Mouse (Mus musculus) midbrain, embryonic 14.5 days (tissue): ENCODE measurements around the gene Nrros. TPM values are rescaled to one million over a fixed set of nuclear protein-coding genes. Genes with fewer than 3 reads are reported as not detected.
A peak's percentile ranks its signal among the peaks of the same experiment; 100 is the strongest.

ENCODE experiments used
- ATAC-seq: fragments of 200-750 bp; cut with Nextera tagmentation; 2 replicates; pipeline ENCODE4 v1.8.0; 2017; ENCODE audit warnings: moderate number of reproducible peaks, moderate library complexity; ENCODE audit not compliant: low FRiP score, low TSS enrichment
- DNase-seq: peaks from one replicate; pipeline ENCODE4 v3.0.0-alpha.2; 2015
- H3K27ac ChIP-seq: fragments of 300-500 bp; sonication (generic); replicated peaks from 2 replicates; pipeline ENCODE4 v1.5.1; 2014; ENCODE audit warnings: mild to moderate bottlenecking, low read depth, low read length, moderate library complexity
- H3K27me3 ChIP-seq: fragments of 300-500 bp; sonication (generic); 2 replicates; pipeline ENCODE4 v1.6.1; 2014; ENCODE audit warnings: low read length, control low read depth, mixed read lengths; ENCODE audit not compliant: control insufficient read depth, insufficient read depth
- H3K36me3 ChIP-seq: fragments of 300-500 bp; sonication (generic); 2 replicates; pipeline ENCODE4 v1.6.1; 2014; ENCODE audit warnings: low read length, control low read depth; ENCODE audit not compliant: control insufficient read depth, insufficient read depth
- H3K4me1 ChIP-seq: fragments of 300-500 bp; sonication (generic); 2 replicates; pipeline ENCODE4 v1.6.1; 2014; ENCODE audit warnings: mild to moderate bottlenecking, antibody characterized with exemption, low read length, control low read depth; ENCODE audit not compliant: control insufficient read depth, insufficient read depth
- H3K4me2 ChIP-seq: fragments of 300-500 bp; sonication (generic); 2 replicates; pipeline ENCODE4 v1.6.1; 2014; ENCODE audit warnings: mild to moderate bottlenecking, low read length, moderate library complexity
- H3K4me3 ChIP-seq: fragments of 300-500 bp; sonication (generic); replicated peaks from 2 replicates; pipeline ENCODE4 v1.5.1; 2014; ENCODE audit warnings: low read depth, low read length
- H3K9ac ChIP-seq: fragments of 300-500 bp; sonication (generic); replicated peaks from 2 replicates; pipeline ENCODE4 v1.6.1; 2014; ENCODE audit warnings: mild to moderate bottlenecking, low read length, moderate library complexity
- H3K9me3 ChIP-seq: fragments of 300-500 bp; sonication (generic); 2 replicates; pipeline ENCODE4 v1.6.1; 2016; ENCODE audit warnings: low read length, control low read depth, mixed read lengths; ENCODE audit not compliant: control insufficient read depth
- WGBS: fragments of 180-500 bp; shearing (Covaris S2); extraction: QIAGEN DNeasy Blood & Tissue Kit; methylation state at CpG from one replicate; pipeline ENCODE4 v1.1.7; 2014; 5-methylcytosine and 5-hydroxymethylcytosine counted together
- polyA plus RNA-seq: library from polyadenylated mRNA; unstranded; fragments of >200 nt; fragmentation: Nextera tagmentation; extraction: Ambion mirVana; gene quantifications from 2 replicates; pipeline ENCODE4 v1.2.1, GENCODE M21; 2014

Gene Nrros
- polyA plus RNA-seq, 1 experiment from 2014 or later: 8.7 TPM

DNA sequence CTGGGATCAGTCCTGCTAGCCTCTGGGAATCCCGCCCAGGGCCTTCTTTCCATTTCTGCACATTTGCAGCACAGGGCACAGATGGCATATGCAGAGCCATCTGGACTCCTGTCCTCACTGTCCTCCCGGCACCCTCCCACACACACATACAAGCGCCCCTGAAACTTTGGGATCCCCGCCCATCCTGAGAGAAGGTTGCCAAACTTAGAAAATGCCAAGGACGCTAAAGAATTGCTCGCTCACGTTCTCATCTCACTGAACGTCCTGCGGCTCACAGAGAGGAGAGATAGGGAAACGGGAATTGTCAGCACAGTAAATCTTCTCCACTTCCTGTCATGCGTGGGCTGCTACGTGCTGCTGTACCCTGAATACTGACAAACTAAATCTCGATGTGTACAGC, 11.0 kb downstream of the Nrros start:
- whole genome bisulfite sequencing: 83% methylated on average over 13 of the region's 13 CpGs
- Histone ChIP-seq H3K36me3 (no peaks in the 10 kb centered on the region), H3K27me3 (no peaks in the 10 kb centered on the region), H3K9ac (no peak overlapping the region), H3K4me3 (no peak overlapping the region), H3K9me3 (no peaks in the 10 kb centered on the region), H3K4me2 (no peak overlapping the region), H3K27ac (no peak overlapping the region), H3K4me1 (no peaks in the 10 kb centered on the region)
- DNase-seq: no peak
- no peak for ATAC-seq

DNA sequence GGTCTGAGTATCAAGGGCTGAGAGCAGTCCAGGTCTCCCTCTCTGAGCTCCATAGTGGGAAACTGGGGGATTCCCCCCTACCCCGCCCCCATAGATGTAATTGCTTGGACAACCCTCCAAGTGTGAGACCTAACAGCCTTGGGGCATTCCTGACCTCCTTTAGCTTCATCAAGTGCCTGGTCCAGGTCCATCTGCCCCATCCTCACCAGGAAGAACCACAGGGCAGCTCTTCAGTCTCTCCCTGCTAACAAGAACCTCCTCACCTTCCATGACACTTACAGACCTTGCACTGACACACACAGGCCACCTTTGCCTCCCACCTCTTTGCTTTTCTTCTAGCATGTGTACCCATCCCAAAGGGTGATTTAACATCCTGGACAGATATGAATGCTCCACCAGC, 11.4 kb downstream of the Nrros start:
- ATAC-seq (no peak), DNase-seq (no peak)
- H3K4me2 ChIP-seq: no peak overlapping the region
- H3K27me3 ChIP-seq: no peaks in the 10 kb centered on the region
- H3K9me3 ChIP-seq: no peaks in the 10 kb centered on the region
- H3K4me1 ChIP-seq: no peaks in the 10 kb centered on the region
- no peak overlapping the region for H3K4me3 ChIP-seq
- H3K9ac ChIP-seq: no peak overlapping the region
- H3K27ac ChIP-seq: no peak overlapping the region
- WGBS: 79% methylated on average over 1 of the region's 1 CpGs
- no peaks in the 10 kb centered on the region for H3K36me3 ChIP-seq

DNA sequence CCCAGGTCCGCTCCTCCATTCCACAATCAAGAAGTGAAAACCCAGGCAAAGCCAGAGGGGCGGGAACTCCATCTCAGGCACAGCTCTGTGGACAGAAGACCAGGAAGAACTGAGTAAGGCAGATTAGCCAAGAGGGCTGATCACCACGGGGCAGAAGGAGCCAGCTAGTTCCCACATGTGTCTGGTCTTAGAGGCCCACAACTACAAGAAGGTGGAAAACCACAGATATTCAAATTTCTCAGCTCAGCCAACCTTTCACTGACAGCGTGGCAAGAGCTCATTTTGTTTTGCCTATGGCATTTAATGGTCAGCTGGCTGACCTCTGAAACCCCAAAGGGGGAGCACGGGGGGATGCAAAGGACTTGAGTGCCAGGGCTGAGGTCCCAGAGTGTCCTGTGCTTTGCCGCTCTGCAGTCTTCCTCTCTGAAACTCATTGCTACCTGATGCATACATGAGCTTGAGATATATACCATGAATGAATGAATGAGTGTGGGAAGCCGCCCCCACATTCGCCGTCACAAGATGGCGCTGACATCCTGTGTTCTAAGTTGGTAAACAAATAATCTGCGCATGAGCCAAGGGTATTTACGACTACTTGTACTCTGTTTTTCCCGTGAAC, 17.7 kb downstream of the Nrros start:
- ATAC-seq (no peak), DNase-seq (peak; percentile 39)
- no peaks in the 10 kb centered on the region for H3K27me3 ChIP-seq
- no peak overlapping the region for H3K27ac ChIP-seq
- 57% methylated on average over 11 of the region's 13 CpGs for WGBS
- H3K4me2 ChIP-seq: peak overlapping the region; percentile 28
- H3K4me3 ChIP-seq: no peak overlapping the region
- H3K4me1 ChIP-seq: no peaks in the 10 kb centered on the region
- no peak overlapping the region for H3K9ac ChIP-seq
- H3K36me3 ChIP-seq: no peaks in the 10 kb centered on the region
- H3K9me3 ChIP-seq: no peaks in the 10 kb centered on the region

DNA sequence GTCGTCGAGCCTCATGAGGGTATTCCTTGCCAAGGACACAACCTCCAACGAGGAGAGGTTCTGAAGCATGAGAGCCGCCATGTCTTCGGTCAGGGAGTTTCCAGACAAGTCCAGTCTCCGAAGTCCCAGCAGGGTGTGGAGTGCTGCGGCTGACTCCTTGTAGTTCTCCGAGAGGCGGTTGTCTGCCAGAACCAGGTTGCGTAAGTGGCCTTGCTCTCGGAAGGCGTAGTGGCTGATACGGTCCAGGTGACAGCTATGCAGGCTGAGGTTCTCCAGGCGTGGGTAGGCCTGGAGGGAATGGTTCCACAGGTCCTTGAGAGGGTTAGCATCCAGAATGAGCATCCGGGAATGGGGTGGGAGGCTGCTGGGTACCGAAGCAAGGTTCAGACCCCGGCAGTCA, 20.8 kb downstream of the Nrros start:
- no peak for ATAC-seq

DNA sequence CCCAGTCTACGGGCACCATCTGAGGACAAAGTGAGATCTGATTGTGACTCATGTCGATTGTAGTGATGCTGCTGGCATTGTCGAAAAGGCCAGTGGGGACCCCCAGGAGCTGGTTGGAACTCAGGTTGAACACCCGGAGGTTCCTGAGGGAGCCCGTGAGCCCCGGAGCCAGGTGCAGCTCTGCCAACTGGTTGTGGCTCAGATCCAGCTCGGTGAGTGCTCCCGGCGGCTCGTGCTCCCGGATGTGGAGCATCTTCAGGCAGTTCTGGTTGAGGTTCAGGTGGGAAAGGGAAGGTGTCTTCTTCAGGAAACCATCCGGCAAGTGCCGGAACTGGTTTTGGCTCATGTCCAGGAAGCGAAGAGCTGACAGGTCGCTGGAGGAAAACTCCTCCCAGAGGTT, 21.6 kb downstream of the Nrros start:
- no peaks in the 10 kb centered on the region for H3K27me3 ChIP-seq
- H3K27ac ChIP-seq: no peak overlapping the region
- ATAC-seq (no peak), DNase-seq (no peak)
- no peaks in the 10 kb centered on the region for H3K4me1 ChIP-seq
- WGBS: 94% methylated on average over 15 of the region's 15 CpGs
- no peaks in the 10 kb centered on the region for H3K9me3 ChIP-seq
- H3K36me3 ChIP-seq: no peaks in the 10 kb centered on the region
- no peak overlapping the region for H3K9ac ChIP-seq
- no peak overlapping the region for H3K4me3 ChIP-seq
- H3K4me2 ChIP-seq: no peak overlapping the region

More for the DNA sequence above, 20.8 kb downstream of the Nrros start:
- 92% methylated on average over 17 of the region's 17 CpGs for WGBS
- no peaks in the 10 kb centered on the region for H3K4me1 ChIP-seq
- H3K9me3 ChIP-seq: no peaks in the 10 kb centered on the region
- H3K27me3 ChIP-seq: no peaks in the 10 kb centered on the region
- H3K9ac ChIP-seq: no peak overlapping the region
- no peak for DNase-seq
- no peak overlapping the region for H3K4me2 ChIP-seq
- no peak overlapping the region for H3K27ac ChIP-seq
- H3K4me3 ChIP-seq: no peak overlapping the region
- H3K36me3 ChIP-seq: no peaks in the 10 kb centered on the region

DNA sequence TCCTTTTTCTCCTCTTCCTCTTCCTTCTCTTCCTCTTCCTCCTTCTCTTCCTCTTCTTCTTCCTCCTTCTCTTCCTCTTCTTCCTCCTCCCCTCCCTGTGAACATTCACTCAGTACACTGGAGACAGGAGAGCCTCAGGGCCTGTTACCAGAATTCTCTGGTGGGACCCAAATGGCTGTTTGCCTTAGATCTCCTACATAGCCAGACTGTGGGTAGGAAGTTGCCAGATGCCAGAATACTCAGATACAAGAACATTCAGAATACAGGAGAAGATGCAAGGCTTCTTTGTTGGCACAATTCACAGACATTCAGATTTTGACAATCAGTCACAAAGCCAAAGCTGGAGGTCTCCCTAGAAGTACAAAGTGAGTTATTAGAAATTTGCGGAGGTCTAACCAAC, 26.4 kb downstream of the Nrros start:
- WGBS: 97% methylated on average over 1 of the region's 1 CpGs
- Histone ChIP-seq H3K27me3 (no peaks in the 10 kb centered on the region), H3K4me3 (no peak overlapping the region), H3K4me1 (no peaks in the 10 kb centered on the region), H3K27ac (no peak overlapping the region), H3K9ac (no peak overlapping the region), H3K9me3 (no peaks in the 10 kb centered on the region), H3K4me2 (no peak overlapping the region), H3K36me3 (no peaks in the 10 kb centered on the region)
- ATAC-seq: no peak
- DNase-seq: no peak

DNA sequence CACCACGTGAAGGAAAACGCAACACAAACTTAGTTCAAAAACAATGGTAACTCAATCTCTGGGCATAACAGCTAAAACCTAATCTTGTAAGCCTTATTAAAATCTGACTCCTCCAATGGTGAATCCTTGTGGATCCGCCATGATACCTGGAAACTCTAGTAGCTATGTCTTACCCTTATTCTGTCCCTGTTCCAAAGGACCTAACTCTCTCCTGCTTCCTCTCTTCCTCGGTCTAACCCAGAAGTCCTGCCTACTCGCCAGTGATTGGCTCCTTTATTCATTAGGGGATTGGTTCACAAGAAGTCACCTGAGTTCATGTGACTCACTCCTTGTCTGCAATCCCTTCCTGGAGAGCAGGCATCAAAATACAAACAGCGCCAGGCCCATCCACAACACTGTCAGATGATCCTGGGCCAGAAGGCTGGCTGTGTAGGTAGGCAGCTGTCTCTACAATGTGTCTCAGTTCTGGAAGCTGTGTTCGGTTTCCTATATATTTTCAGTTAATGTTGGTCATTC, 29.5 kb downstream of the Nrros start:
- Histone ChIP-seq H3K36me3 (no peaks in the 10 kb centered on the region), H3K4me3 (no peak overlapping the region), H3K4me2 (no peak overlapping the region), H3K9ac (no peak overlapping the region), H3K4me1 (no peaks in the 10 kb centered on the region), H3K27me3 (no peaks in the 10 kb centered on the region), H3K9me3 (no peaks in the 10 kb centered on the region), H3K27ac (no peak overlapping the region)
- WGBS: 83% methylated on average over 7 of the region's 7 CpGs
- DNase-seq (no peak), ATAC-seq (no peak)

DNA sequence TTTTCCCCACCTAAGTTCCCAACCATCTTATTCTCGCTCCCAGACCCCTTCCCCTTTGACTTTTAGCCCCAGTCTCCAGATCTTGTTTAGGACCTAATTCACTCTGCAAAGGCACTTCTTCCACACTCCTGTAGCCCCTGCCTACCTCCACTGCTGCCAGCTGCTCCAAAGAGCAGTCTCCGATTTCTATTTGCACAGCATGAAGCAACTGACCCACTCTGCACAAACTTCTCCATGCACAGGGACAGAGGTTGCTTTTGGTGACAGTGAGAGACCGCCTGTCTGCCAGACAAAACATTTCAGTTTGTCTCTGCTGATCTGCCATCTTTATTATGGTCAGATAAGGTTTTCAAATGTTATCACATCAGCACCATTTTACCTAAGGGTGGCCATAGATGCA, 32.2 kb downstream of the Nrros start:
- 85% methylated on average over 3 of the region's 3 CpGs for WGBS

DNA sequence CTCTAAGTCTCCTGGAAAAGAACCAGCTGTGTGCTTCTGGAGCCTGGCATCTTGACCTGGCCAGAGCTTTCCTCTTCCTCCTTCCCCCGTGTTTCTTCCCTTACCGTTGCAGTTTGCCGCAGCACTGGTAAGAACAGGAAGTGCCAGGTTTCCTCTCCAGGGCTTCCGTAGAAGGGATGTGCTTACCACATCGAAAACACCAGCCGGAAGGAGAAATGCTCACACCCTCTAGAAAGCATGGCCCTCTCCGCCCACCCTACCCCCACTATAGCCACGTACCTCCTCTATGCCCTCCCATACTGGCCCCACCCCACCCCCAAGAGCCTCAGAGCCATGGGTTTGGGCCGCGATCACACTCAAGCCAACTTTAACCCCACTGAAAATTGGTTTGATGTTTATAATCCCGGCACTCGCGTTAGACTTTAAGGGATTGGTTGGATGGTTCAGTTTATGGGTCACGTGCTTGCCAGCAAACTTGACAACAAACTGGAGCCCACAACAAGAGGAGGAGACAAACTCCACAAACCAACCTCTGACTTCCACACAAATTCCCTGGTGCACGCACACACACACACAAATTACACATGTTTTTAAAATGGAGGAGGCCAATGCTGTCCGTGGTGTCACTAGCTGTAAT, 35.1 kb downstream of the Nrros start:
- no peak overlapping the region for H3K9ac ChIP-seq
- H3K4me1 ChIP-seq: no peaks in the 10 kb centered on the region
- ATAC-seq (no peak), DNase-seq (no peak)
- no peak overlapping the region for H3K27ac ChIP-seq
- no peaks in the 10 kb centered on the region for H3K27me3 ChIP-seq
- 83% methylated on average over 16 of the region's 16 CpGs for WGBS
- H3K9me3 ChIP-seq: no peaks in the 10 kb centered on the region
- H3K4me2 ChIP-seq: no peak overlapping the region
- no peak overlapping the region for H3K4me3 ChIP-seq
- no peaks in the 10 kb centered on the region for H3K36me3 ChIP-seq

More for the DNA sequence above, 32.2 kb downstream of the Nrros start:
- Histone ChIP-seq H3K9me3 (no peaks in the 10 kb centered on the region), H3K9ac (no peak overlapping the region), H3K27me3 (no peaks in the 10 kb centered on the region), H3K27ac (no peak overlapping the region), H3K4me1 (no peaks in the 10 kb centered on the region), H3K4me3 (no peak overlapping the region), H3K4me2 (no peak overlapping the region), H3K36me3 (no peaks in the 10 kb centered on the region)
- ATAC-seq: no peak
- DNase-seq: no peak
